In the genomic region with DNA sequence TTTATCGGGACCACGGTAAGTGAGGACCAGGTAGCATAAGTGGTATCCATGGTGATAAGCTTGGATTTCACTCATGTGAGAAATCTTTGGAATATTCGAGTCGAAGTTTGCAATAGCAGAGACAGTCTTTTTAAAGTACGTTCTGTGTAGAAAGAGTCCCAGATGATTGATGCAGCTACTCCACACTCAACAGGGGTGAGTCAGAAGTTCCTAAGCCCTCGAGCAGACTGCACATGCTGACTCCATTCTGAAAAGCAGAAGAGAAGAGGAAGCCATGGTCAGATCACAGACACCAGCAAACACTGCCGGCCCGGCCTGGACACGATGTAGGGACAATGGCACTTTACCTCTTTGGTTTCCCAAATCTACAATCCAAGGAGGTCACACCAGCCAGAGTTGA, we compare ENCODE assay signal across 18 mouse cellular contexts.
DNase-seq lines count a peak whose midpoint lies in the region; TF ChIP-seq lines count a peak whose summit lies in the region.
"Had no signal": no experiment of that assay in that cellular context is flagged by ENCODE, and none has a peak within 500 bp of the region (broad histone marks: within the 10 kb centered on the region; RNA-seq: fewer than 3 reads in every experiment).

No protein-coding gene starts in this region.

- TF ChIP-seq POLR2A in CH12.LX (IDR thresholded peaks at IDR 0.05; ENCODE audit: low read depth, low read length): no peak

- no peaks in the 10 kb centered on the region for H3K36me3 ChIP-seq in CH12.LX (replicated peaks in 1 of 2; ENCODE audit: control insufficient read depth in 1 of 2, insufficient read depth in 1 of 2, low read length in 1 of 2)
- H3K36me3 ChIP-seq: embryonic facial prominence, embryonic 10.5 days; heart, embryonic 15.5 days; hindbrain, embryonic 13.5 days had no signal

- intact Hi-C loops in gastrocnemius, adult 2 months (cut with DNase I): no loop called here

- H3K4me2 ChIP-seq in CH12.LX (ENCODE audit: insufficient read depth, low read depth, poor library complexity, severe bottlenecking): no peak overlapping the region
- H3K4me2 ChIP-seq: forebrain, embryonic 13.5 days; heart, embryonic 15.5 days; hindbrain, embryonic 13.5 days had no signal

- H3K4me1 ChIP-seq in CH12.LX (ENCODE audit: control insufficient read depth in 1 of 2, insufficient read depth in 2 of 2): peaks cover 4 to 20% of the 10 kb centered on the region in 2 experiments
- H3K4me1 ChIP-seq: embryonic facial prominence, embryonic 10.5 days; forebrain, embryonic 13.5 days; heart, embryonic 15.5 days; hindbrain, embryonic 13.5 days had no signal

- H3K9ac ChIP-seq in CH12.LX (ENCODE audit: insufficient read depth, low read depth): no peak overlapping the region
- H3K9ac ChIP-seq: forebrain, embryonic 13.5 days; heart, embryonic 15.5 days; hindbrain, embryonic 13.5 days had no signal

- H3K27ac ChIP-seq in CH12.LX (ENCODE audit: insufficient read depth, low read depth): no peak overlapping the region
- no peak overlapping the region for H3K27ac ChIP-seq in gastrocnemius, adult 2 months
- H3K27ac ChIP-seq: embryonic facial prominence, embryonic 10.5 days; forebrain, embryonic 13.5 days; heart, embryonic 15.5 days; hindbrain, embryonic 13.5 days; hindbrain, postnatal 0 days had no signal

- no peak for TF ChIP-seq RAD21 in CH12.LX (IDR thresholded peaks at IDR 0.05; ENCODE audit: low read depth, low read length)

- DNase-seq in 3T3-L1 (ENCODE audit: low read depth, low spot score): peak; percentile 24
- DNase-seq in CH12.LX (ENCODE audit: extremely low read depth): peak; percentile 29
- DNase-seq in adrenal gland, postnatal 10 days: peak; percentile 7
- peak; percentile 31 for DNase-seq in brain, adult 2 months (ENCODE audit: low read depth, low spot score)
- DNase-seq in cerebellum, adult 11-12 months: no peak
- no peak for DNase-seq in gastrocnemius, adult 2 months
- DNase-seq: B cell, adult 2 months; cerebellum, adult 2 months; cerebellum, postnatal 10 days; gastrocnemius, postnatal 14 days; heart, postnatal 14 days; kidney, adult 11 months; kidney, adult 9 months had no signal

- no peaks in the 10 kb centered on the region for H3K27me3 ChIP-seq in CH12.LX (replicated peaks)
- H3K27me3 ChIP-seq: forebrain, embryonic 13.5 days; heart, embryonic 15.5 days; hindbrain, embryonic 13.5 days had no signal

- TF ChIP-seq EP300 in CH12.LX (IDR thresholded peaks at IDR 0.05; ENCODE audit: low read length): 0 out of 2 replicates have a peak, but pooled peaks have one; percentile 9

- H3K9me3 ChIP-seq in CH12.LX (replicated peaks; ENCODE audit: low read length): no peaks in the 10 kb centered on the region
- H3K9me3 ChIP-seq: embryonic facial prominence, embryonic 10.5 days; forebrain, embryonic 13.5 days; heart, embryonic 15.5 days; hindbrain, embryonic 13.5 days had no signal

- in situ Hi-C loops in CH12.LX (cut with MboI; ENCODE audit: low pct_ligation_motif_present, low pct_unique_long_range_greater_than_20kb, low sequenced_read_pairs): loop anchor here (25.0 kb wide), 1 partner anchor 344 kb away; no protein-coding TSS in a partner anchor

- H3K79me2 ChIP-seq in CH12.LX (replicated peaks; ENCODE audit: control insufficient read depth, extremely low read depth, insufficient read depth, poor library complexity, severe bottlenecking): no peaks in the 10 kb centered on the region

- no peak overlapping the region for H3K4me3 ChIP-seq in CH12.LX (replicated peaks in 1 of 3; ENCODE audit: low read depth in 2 of 3, low read length in 2 of 3, poor library complexity in 1 of 3)
- H3K4me3 ChIP-seq in gastrocnemius, adult 2 months: no peak overlapping the region
- H3K4me3 ChIP-seq: embryonic facial prominence, embryonic 10.5 days; forebrain, embryonic 13.5 days; heart, embryonic 15.5 days; hindbrain, embryonic 13.5 days had no signal

- TF ChIP-seq CTCF in CH12.LX (conservative IDR thresholded peaks at IDR 0.05 in 1 of 2, IDR thresholded peaks at IDR 0.05 in 1 of 2; ENCODE audit: low read depth in 2 of 2, low read length in 2 of 2): no peak
- no peak for TF ChIP-seq CTCF in gastrocnemius, adult 2 months (IDR thresholded peaks at IDR 0.05)

- dilution Hi-C loops in CH12.LX (cut with MboI; ENCODE audit: extremely low pct_ligation_motif_present, extremely low pct_unique_long_range_greater_than_20kb, low sequenced_read_pairs): no loop called here

TF ChIP-seq in CH12.LX, 34 proteins besides CTCF, POLR2A, EP300 and RAD21:
- TF ChIP-seq TCF12 (IDR thresholded peaks at IDR 0.05; ENCODE audit: low read depth, low read length): no peak
- TF ChIP-seq NRF1 (IDR thresholded peaks at IDR 0.05; ENCODE audit: low read depth, low read length): no peak
- peak; percentile 24; the same call in 1 of the 2 replicates for TF ChIP-seq ETS1 (conservative IDR thresholded peaks at IDR 0.05; ENCODE audit: low read depth, low read length)
- peak; percentile 63 for TF ChIP-seq JUND (conservative IDR thresholded peaks at IDR 0.05; ENCODE audit: low read depth, low read length)
- no peak for TF ChIP-seq MEF2A (IDR thresholded peaks at IDR 0.05; ENCODE audit: borderline replicate concordance, low read depth, low read length)
- TF ChIP-seq MAX (IDR thresholded peaks at IDR 0.05; ENCODE audit: low read length): 0 out of 2 replicates have a peak, but pooled peaks have one; percentile 47
- peak; percentile 56; the same call in 1 of the 2 replicates for TF ChIP-seq JUN (IDR thresholded peaks at IDR 0.05; ENCODE audit: insufficient read depth, low read depth, low read length)
- TF ChIP-seq ZNF384 (IDR thresholded peaks at IDR 0.05; ENCODE audit: low read depth, low read length): no peak
- TF ChIP-seq BHLHE40 (IDR thresholded peaks at IDR 0.05; ENCODE audit: low read depth, low read length): 0 out of 2 replicates have a peak, but pooled peaks have one; percentile 21
- TF ChIP-seq MAZ (IDR thresholded peaks at IDR 0.05; ENCODE audit: low read depth, low read length): no peak
- no peak for TF ChIP-seq HCFC1 (IDR thresholded peaks at IDR 0.05; ENCODE audit: low read depth, low read length)

Comparison
In these comparisons a context has a peak if more than half of its experiments do, and no peak if none do; other contexts are left out.
1. DNase-seq: peak in 3T3-L1 (single experiment), CH12.LX (single experiment), adrenal gland, postnatal 10 days (single experiment) and brain, adult 2 months (single experiment); none in cerebellum, adult 11-12 months (single experiment) and gastrocnemius, adult 2 months (single experiment).